Mouse (Mus musculus): ENCODE measurements around the gene Senp1. TPM values are rescaled to one million over a fixed set of nuclear protein-coding genes. Genes with fewer than 3 reads are reported as not detected.

Gene Senp1
- total RNA-seq, 2 experiments from 2014 or later = 16.0 to 16.8 TPM

DNA sequence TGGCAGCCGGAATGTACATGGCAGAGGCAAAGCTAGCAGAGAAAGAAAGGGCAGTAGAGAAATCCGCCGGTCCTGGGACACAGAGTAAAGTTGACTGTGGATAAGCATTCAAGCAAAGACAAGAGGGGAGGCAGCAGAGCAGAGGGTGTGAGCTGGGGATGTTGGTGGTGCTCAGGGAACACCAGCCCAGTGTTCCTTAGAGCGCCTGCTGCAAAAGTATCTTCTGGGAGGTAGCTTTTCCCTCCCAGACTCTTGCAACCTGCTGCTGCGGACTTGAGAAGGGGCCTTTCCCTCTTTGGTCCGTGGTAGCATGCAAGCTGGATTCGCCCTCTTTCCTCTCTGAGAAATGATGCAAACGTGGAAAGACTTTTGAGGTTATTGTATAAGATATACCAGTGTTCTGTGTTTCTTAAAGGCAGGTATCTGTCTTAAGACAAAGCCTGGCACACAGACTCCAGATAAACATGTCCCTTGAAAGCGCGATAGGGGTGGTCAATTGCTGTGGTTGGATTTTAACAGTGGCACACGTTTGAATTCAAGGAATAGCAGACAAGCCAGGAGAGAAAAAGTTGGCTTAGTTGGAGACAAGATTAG is 14.3 kb upstream of the Senp1 start:
- no peak for DNase-seq

DNA sequence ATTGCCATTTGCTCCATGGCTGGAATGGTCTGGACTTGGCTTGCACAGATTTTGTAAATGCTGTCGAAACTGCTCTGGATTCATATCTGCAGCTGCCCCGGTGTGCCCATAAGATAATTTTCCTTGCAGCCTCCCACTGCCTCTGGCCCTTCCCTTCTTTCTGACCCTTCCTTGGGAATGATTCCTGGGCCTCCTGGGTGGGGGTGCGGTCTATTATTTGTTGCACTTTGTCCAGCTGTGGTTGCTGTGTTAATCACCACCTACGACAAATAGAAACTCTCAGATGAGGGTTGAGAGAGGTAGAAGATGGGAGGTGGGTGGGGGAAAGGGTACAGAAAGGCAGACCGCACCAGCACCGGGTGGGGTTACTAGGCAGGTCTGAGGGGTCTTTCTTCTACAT is 13.7 kb upstream of the Senp1 start:
- DNase-seq = no peak

DNA sequence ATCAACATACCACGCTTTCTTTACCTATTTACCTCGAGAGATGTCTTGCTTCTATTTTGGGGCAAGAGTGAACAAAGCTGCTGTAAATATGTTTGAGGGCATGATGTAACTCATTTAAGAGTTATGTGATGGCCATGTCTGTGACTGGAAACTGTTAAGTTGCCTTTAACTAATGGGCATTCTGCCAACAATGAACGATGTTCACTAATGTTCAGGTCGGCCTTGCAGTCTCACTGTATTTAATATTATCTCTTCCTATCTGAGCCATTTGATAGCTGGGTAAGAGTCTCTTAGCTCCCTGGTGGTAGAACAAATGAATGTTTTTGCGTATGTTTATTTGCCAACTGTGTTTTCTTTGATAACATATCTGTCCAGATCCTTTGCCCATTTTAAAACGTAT is 13.0 kb upstream of the Senp1 start:
- DNase-seq = no peak

DNA sequence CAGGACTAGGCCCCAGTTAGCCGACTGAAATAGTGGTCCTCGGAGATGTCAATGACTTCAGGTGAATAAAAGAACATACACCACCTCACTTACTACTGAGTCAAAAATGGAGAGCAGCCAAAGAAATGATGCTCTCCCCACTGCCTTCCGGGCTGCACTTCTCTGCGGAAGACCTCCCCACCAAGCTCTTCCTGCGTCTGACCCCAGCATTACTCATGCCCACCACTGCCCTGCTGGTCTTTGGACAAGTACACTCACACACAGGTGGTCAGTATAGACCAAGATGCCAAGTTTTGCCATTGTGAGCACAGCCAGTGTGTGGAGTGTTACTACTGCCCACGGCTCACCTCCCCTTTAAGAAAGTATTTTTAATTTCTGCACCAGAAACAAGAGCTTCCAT is 8.9 kb upstream of the Senp1 start:
- no peak for DNase-seq

DNA sequence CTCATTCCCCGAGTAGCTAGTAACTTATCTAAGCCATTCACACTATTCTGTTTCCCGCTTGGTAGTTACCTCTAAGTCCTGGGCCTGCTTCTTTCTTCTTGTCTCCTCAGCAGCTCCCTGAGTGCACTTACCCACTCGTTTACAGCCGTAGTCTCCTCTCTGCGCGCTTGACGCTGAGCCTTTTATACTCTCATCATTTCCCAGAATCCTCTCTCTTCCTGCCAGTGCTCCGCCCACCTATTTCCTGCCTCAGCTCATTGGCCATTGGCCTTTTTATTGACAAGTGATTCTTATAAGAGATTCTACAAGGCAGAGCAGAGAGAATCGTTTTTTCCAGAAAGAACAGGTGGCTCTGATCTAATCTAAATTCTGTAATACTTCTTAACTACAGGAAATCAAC is 5.0 kb upstream of the Senp1 start:
- no peak for DNase-seq

DNA sequence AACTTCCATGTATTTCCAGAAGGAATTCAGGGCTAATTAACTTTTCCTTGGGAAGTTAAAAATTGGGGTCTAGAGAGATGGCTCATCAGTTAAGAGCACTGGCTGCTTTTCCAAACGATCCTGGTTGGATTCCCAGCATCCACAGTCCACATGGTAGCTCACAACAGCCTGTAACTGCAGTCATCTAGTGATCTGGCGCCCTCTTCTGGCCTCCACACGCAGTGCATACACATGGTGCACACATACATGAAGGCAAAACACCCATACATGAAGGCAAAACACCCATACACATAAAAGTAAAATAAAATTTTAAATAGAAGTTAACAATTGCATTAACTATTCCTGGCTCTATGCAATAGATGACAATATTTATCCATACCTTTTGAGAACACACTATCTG is 3.4 kb upstream of the Senp1 start:
- no peak for DNase-seq

DNA sequence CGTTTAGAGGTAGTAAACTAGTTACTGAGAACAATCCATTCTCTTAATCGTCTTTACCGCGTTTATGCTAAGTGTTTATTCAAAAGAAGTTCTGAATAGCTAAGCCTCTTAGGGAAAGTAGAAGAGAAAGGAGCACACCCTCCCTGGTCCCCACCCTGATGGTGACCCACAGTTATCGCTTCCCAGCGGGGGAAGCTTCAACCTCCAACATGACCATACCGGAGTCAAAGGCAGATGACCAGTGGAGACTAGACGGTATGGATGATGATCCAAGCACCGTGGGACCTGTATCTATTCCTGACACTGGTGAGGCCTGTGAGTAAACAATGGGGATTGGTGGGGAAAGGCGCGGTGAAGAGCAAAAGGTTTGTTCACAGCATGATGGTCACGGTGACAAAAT is 1.4 kb upstream of the Senp1 start:
- DNase-seq = no peak

DNA sequence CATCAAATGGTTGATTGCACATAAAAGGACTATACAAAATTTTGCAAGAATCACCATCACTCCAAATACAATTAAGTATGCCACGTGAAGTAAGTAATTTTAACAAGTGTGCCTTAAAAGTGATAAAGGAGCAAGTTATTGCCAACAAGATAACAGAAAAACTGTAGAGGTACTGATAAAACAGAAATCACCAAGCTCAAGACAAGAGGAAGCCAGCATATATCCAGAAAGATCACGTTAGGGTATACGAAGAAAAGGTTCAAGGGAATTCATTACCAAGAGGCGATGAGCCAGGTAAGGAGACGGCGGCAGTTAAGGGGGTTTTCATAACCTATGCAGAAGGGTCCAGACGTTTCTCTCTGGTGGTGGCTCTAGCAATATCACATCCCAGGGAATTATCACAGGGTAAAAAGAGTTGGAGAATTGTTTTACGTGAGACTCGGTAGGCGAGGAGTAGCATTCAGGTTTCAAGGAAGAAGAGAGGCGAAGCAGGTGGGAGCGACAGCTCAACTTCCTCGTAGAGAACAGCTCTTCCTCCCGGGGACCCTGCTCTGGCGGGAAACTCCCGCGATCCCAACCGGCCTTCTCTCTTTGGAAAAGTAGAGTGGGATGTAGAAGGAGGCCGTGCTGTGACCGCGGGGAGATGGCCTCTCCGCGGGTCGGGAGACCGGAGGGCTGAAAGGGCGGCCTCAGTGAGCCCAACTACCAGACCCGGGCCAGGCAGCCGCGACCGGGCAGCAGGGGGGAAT is 998 bp downstream of the Senp1 start, which contains the start of gene Pfkm:
Gene Pfkm, plus strand, starts transcription at position 218 of the 749 bp plus-strand sequence.
- no peak for DNase-seq

DNA sequence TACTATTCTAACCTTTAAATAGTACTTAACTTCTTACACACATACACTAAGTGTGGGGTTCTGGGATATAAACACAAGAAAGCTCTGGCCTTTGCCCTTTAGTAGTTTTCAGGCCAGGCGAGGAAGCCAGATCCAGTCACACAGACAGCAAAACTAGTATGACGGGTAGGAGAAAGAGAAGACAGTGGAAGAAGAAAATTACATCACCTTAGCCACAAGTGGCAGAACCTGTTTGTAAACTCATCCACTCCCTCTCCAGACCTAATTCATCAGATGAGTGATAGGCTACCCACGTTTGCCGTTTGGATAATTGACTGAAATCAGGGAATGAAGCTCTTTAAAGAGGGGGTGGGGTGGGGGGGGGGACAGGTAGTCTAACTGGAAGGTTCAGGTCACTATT is 1.7 kb downstream of the Senp1 start:
- no peak for DNase-seq

DNA sequence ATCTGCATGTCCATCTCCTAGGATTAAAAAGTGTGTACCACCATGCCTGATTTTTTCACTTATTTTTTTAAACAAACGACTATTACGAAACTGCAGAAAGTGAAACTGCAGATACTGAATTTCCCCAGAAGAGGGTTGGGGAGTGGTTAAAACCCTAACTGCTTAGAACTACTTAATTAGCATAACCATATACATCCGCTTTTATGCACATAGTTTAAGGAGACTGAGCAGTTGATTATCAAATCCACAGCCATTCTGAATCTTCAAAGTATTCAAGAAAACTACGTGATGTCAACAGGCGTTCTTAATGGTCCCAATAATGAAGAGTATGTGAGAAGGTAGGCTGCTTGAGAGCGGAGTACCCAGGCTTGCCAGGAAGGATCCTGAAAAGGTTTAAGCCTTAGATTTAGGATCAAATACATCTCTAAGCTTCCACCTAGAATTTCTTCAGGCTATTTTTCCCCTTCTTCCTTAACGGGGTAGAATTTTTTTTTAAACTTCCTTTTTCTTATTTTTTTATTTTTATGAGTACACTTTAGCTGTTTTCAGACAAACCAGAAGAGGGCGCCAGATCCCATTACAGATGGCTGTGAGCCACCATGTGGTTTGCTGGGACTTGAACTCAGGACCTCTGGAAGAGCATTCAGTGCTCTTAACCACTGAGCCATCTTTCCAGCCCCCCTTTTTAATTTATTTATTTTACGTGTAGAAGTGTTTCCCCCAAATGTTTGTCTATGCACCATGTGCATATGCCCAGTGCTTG is 3.9 kb downstream of the Senp1 start:
- peak; percentile 37 to 61 for DNase-seq

DNA sequence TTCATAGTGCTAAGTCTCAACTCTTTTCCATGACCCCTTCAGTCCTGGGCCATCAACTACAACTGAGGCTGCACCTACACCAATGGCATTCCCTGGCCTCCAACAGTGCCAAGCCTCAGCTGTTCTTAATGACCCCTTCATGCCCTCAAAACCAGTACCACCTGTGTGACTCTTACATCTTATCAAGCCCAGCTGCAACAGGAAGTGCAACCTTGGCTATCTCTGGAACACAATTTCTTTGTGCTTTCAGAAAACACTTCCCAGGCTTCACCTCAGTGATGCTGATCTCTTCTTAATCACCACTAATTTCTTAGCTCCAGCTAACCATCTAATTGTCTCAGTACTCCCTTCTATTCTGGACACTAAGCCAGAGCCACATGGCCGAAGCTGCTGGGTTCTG is 4.7 kb downstream of the Senp1 start:
- no peak for DNase-seq

DNA sequence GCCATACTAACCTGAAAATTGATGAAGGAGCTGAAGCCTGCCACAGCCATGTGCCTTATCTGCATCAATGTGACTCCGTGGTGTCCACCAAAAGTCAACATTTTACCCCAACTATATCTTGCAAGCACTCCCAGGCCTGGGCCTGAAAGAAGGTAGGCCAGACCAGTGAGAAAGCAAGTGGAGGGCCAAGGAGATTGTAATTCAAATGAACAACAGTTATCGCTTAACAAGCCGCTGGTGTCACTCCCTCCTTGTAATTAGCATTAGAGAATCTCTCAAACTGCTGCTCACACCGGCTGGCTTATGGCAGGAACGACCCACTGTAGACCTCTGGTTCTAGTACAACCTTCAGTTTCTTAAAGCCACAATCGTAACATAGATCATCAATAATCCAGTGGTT is 16.6 kb downstream of the Senp1 start:
- DNase-seq = no peak

DNA sequence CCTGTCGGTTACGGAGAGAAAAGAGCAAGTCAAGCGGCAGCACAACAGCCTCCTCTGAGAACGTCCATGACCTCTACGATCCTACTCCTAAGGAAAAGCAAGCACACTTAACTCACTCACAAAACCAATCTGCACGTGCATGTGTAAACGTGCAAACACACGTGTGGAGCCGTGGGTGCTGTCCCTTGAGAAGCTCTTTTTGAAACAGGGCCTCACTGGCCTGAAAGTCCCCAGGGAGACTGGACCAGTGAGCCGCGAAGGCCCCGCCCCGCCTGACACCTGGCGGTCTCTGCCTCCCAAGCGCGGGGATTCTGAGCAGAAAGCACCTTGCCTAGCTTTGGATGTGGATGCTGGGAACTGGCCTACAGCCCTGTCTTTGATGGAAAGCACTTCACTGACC is 18.5 kb downstream of the Senp1 start:
- no peak for DNase-seq

DNA sequence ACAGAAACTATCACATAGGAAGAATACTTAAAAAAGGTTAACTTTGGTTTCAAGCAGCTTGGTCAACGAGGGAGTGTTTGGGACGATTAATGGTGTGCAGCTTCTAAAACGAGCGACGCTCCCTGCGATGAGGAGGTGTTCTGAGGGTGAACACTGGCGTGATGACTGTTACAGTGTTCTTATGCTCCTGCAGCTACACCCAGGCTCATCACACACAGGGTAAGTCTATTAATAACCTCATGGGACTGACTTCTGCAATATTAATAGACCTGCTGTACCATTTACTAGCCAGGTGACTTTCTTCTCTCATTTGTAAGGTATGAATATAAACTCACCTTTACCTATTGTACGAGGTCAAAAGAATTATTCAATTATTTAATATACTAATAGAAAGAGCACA is 19.0 kb downstream of the Senp1 start:
- no peak for DNase-seq

DNA sequence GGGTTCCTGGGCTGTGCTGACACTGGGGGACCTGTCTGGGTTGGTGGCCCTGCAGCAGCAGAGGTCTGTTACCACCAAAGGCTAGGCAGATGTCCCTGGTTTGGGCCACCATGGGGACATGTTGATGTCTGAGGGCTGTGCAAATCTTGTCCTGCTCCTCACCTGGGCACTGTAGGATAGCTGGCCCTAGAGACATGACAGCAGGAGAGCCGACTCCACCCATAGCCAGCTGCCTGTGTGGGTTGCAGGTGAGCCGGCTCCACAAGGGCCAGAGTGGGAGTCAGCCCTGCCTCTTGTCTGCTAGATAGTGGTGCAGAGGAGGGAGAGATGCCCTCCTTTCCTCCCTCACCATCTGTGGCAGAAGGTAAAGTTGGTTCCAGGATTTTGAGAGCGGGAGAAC is 23.2 kb downstream of the Senp1 start:
- DNase-seq = no peak

DNA sequence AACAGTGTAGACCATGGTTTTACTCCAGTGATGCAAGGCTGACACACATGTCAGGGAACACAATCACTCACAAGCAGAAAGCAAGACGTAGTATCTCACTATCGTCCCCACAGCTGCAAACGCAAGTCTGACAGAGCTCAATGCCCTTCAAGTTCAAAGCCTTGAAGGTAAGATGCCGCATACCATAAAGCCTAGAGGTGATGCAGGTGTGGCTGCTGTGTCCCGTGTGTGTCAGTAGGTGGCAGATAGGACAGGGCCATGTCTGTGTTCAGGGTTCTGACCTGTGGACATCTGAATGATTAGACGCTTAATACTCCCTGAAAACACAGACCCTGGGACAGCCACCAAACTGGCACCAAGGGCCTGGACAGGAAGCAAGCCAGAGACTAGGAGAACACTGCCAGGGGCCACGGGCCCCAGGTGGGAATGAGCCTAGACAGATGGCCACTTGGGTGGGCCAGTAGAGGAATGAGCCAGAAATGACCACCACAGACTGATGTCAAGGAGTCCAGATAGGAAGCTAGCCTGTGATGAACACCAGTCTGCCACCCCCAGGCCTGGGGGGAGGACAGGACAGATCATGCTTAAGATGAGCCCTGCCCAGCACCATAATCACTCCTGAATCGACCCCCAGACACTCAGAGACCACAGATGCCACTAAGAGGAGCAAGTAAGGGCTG is 23.8 kb downstream of the Senp1 start:
- DNase-seq = no peak

DNA sequence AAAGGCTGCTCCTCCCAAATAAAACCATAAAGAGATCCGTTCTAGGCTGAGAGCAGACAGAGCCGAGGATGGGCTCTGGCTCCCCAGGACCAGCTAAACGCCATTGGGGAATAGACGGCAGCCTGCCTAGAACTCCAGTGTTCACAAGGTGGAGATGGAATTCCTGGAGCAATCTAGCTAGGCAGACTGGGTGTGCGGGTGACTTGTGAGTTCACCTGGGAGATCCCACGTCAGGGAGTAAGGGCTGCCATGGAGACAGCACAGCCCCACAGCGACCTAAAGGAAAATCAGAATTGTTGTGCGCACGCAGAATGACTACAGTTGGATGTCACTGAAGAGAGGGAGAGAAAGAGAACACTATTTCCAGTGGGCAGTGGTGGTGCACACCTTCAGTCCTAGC is 25.0 kb downstream of the Senp1 start:
- no peak for DNase-seq

DNA sequence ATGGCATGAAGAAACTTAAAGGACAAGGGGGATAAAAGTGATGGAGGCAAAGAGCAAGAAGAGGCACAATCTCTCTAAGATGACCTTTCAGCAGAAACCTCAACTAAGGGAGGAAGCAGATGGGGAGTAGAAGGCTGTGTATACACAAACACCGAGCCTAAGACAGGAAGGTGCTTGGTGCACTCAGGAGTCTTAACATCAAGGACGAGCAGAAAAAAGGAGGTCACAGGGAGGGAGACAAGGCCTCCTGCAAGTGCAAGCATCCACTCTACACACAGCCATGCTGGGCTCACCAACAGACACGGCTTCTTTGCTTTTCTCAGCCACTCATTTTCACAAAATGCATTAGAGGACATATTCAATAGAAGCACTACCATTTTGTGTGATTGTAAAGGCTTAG is 26.1 kb downstream of the Senp1 start:
- no peak for DNase-seq

DNA sequence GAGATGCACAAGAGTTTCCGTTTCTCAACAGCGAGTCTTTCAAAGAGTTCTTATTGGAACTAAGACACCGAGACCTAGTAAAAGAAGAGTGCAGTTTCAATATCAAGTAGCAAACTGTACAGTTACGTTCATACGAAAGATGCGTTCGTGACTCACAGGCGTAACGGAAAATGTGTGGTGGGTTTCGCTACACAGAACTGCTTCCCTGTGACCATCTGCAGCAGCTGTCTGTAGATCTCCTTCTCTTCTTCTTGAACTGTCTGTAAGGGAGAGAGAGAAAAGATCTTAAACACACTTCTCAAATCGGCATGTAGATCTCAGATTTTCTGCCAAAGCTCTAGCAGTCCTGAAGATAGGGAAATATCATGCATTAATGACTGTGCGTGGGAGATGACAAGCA is 26.9 kb downstream of the Senp1 start:
- no peak for DNase-seq

DNA sequence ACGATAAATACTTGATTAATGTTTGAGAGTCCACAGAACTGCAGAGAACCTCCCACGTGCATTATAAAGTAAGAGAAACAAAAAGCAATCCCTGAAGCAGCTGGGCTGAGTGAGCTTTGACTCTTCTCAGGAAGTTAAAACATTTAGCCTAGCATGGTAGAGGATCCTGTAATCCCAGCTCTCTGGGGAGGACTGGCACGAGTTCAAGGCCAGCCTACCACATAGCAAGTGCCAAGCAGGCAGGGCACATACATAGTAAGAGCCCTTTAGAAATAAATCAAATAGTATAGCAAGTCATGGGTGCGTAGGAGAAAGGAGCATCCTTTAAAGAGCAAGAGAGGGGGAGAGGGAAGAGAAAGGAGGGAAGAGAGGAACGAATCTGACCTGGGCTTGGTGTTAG is 27.7 kb downstream of the Senp1 start:
- peak; percentile 71 to 72 for DNase-seq

DNA sequence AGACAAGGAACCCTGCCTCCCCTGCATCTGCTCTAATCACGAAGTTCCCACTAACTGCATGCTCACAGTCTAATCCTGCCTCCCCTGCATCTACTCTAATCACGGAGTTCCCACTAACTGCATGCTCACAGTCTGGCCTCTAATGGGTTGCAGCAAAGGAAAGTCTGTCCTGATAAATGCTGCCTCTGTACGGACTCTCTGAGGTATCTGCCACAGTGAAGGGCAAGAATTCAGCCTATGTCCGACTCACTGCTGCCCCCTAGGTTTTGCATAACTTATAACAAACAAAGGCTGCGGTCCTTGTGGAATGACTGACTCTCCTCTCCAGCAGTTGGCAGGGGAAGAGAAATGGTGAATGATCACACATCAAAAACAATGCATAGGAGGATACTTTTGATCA is 38.3 kb downstream of the Senp1 start:
- DNase-seq = peak; percentile 9 to 37

DNA sequence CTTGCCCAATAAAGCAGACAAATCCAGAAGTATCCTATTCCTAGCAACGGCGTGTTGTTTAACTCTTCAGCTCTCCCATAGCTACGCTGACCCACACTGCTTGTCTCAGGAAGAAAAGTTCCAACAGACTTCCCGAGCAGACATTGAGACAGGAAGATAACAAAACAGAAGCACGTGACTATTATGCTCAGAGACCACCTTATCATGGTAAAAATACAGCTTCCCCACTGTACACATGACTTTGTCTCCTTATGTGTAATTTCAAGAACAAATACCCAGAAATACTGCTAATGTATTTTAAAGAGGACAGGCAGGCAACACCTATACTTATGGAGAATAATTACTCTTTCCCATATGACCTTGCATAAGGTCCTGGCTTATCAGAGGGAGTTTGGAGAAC is 41.9 kb downstream of the Senp1 start:
- DNase-seq = no peak

All from adrenal gland, postnatal 36 days (tissue).